Mouse (Mus musculus) ES-E14 (cell line): ENCODE data around the gene Tigar.

Experiments used
- CHD2 ChIP-seq: IDR thresholded peaks from 2 replicates; pipeline ENCODE4 v1.6.1; 2014; ENCODE audit warnings: mild to moderate bottlenecking, low read depth, low read length, inconsistent platforms
- HCFC1 ChIP-seq: IDR thresholded peaks from 2 replicates; pipeline ENCODE4 v1.6.1; 2012; ENCODE audit warnings: low read length, inconsistent platforms, borderline replicate concordance; ENCODE audit not compliant: insufficient read depth
- MAFK ChIP-seq: IDR thresholded peaks from 2 replicates; pipeline ENCODE4 v1.6.1; 2014; ENCODE audit warnings: mild to moderate bottlenecking, low read depth, low read length, inconsistent platforms; ENCODE audit not compliant: insufficient read depth
- ZC3H11A ChIP-seq: IDR thresholded peaks from 2 replicates; pipeline ENCODE4 v1.6.1; 2012; ENCODE audit warnings: low read depth, mild to moderate bottlenecking, inconsistent platforms, low read length, borderline replicate concordance
- ZNF384 ChIP-seq: IDR thresholded peaks from 2 replicates; pipeline ENCODE4 v1.6.1; 2012; ENCODE audit warnings: low read depth, low read length, inconsistent platforms

- TF ChIP-seq MAFK (no peak), CHD2 (no peak), ZNF384 (no peak), HCFC1 (no peak), ZC3H11A (no peak)
These were observed 5.7 kb downstream of the Tigar start for GRCm38 (mm10) chr6:127103506-127104275.
